Mouse (Mus musculus) cerebellum, adult 8-10 months (tissue): ENCODE data around the gene Sparc.
A peak's percentile ranks its signal among the peaks of the same experiment; 100 is the strongest.
"Not testable (repeated sequence)": the region's sequence is repeated elsewhere in the genome, so short reads cannot be mapped to it uniquely, and the experiment has no call there.

Experiments used
- DNase-seq: peaks from one replicate; pipeline ENCODE4 v3.0.0; 2022

The Sparc gene

GRCm38 (mm10) chr11:55432981-55433380 lies 10.0 kb upstream of the Sparc start:
- no peak for DNase-seq

GRCm38 (mm10) chr11:55429973-55430372 lies 7.0 kb upstream of the Sparc start:
- DNase-seq: no peak

GRCm38 (mm10) chr11:55428186-55429012 lies 5.4 kb upstream of the Sparc start:
- DNase-seq: peak; percentile 43

- no peak for DNase-seq
These were observed 1.9 kb upstream of the Sparc start for GRCm38 (mm10) chr11:55424746-55425360.

- DNase-seq: peak; percentile 41
These were observed 773 bp upstream of the Sparc start for GRCm38 (mm10) chr11:55423756-55424155.

- no peak for DNase-seq
These were observed 3.2 kb downstream of the Sparc start for GRCm38 (mm10) chr11:55419678-55420307.

- DNase-seq: peak; percentile 69
These were observed 3.7 kb downstream of the Sparc start for GRCm38 (mm10) chr11:55419296-55419677.

GRCm38 (mm10) chr11:55418704-55419061 lies 4.3 kb downstream of the Sparc start:
- DNase-seq: no peak

GRCm38 (mm10) chr11:55417898-55418703 lies 4.9 kb downstream of the Sparc start:
- no peak for DNase-seq

GRCm38 (mm10) chr11:55416609-55417265 lies 6.2 kb downstream of the Sparc start:
- DNase-seq: no peak

GRCm38 (mm10) chr11:55415731-55416130 lies 7.3 kb downstream of the Sparc start:
- not testable (repeated sequence) for DNase-seq

- DNase-seq: no peak
These were observed 7.8 kb downstream of the Sparc start for GRCm38 (mm10) chr11:55415036-55415704.

GRCm38 (mm10) chr11:55414314-55414713 lies 8.7 kb downstream of the Sparc start:
- no peak for DNase-seq

- DNase-seq: no peak
These were observed 9.6 kb downstream of the Sparc start for GRCm38 (mm10) chr11:55413416-55413796.

GRCm38 (mm10) chr11:55412680-55413415 lies 10.1 kb downstream of the Sparc start:
- no peak for DNase-seq

GRCm38 (mm10) chr11:55412034-55412433 lies 10.9 kb downstream of the Sparc start:
- DNase-seq: no peak

GRCm38 (mm10) chr11:55410502-55410901 lies 12.5 kb downstream of the Sparc start:
- no peak for DNase-seq

- DNase-seq: no peak
These were observed 13.0 kb downstream of the Sparc start for GRCm38 (mm10) chr11:55410005-55410404.

- DNase-seq: no peak
These were observed 15.8 kb downstream of the Sparc start for GRCm38 (mm10) chr11:55407133-55407532.

- DNase-seq: no peak
These were observed 17.1 kb downstream of the Sparc start for GRCm38 (mm10) chr11:55405601-55406469.
